Mouse (Mus musculus) liver, embryonic 12.5 days (tissue): ENCODE results near the gene Kif1b. TPM values are rescaled to one million over a fixed set of nuclear protein-coding genes. Genes with fewer than 3 reads are reported as not detected.

ENCODE experiments used
- ATAC-seq: fragments of 200-750 bp; cut with Nextera tagmentation; 2 replicates; pipeline ENCODE4 v1.8.0; 2017; ENCODE audit warnings: moderate number of reproducible peaks, mild to moderate bottlenecking, moderate library complexity
- H3K27ac ChIP-seq: fragments of 300-500 bp; sonication (generic); 2 replicates; pipeline ENCODE4 v1.5.1; 2016; ENCODE audit warnings: mild to moderate bottlenecking
- H3K27me3 ChIP-seq: fragments of 300-500 bp; sonication (generic); replicated peaks from 2 replicates; pipeline ENCODE4 v1.6.1; 2016; ENCODE audit warnings: mild to moderate bottlenecking, moderate library complexity
- H3K36me3 ChIP-seq: fragments of 300-500 bp; sonication (generic); 2 replicates; pipeline ENCODE4 v1.6.1; 2016; ENCODE audit warnings: mild to moderate bottlenecking, moderate library complexity
- H3K4me1 ChIP-seq: fragments of 300-500 bp; sonication (generic); 2 replicates; pipeline ENCODE4 v1.6.1; 2016
- H3K4me2 ChIP-seq: fragments of 300-500 bp; sonication (generic); 2 replicates; pipeline ENCODE4 v1.6.1; 2016; ENCODE audit warnings: mild to moderate bottlenecking, moderate library complexity
- H3K4me3 ChIP-seq: fragments of 300-500 bp; sonication (generic); 2 replicates; pipeline ENCODE4 v1.5.1; 2016; ENCODE audit warnings: mild to moderate bottlenecking, moderate library complexity
- H3K9ac ChIP-seq: fragments of 300-500 bp; sonication (generic); 2 replicates; pipeline ENCODE4 v1.6.1; 2016; ENCODE audit warnings: mild to moderate bottlenecking, moderate library complexity
- H3K9me3 ChIP-seq: fragments of 300-500 bp; sonication (generic); replicated peaks from 2 replicates; pipeline ENCODE4 v1.6.1; 2016; ENCODE audit warnings: mild to moderate bottlenecking, moderate library complexity
- WGBS: fragments of 180-500 bp; shearing (Covaris S2); methylation state at CpG from one replicate; pipeline ENCODE4 v1.1.7; 2016; ENCODE audit not compliant: insufficient replicate concordance; 5-methylcytosine and 5-hydroxymethylcytosine counted together
- polyA plus RNA-seq: library from polyadenylated mRNA; unstranded; fragments of >200 nt; fragmentation: Nextera tagmentation; extraction: Ambion mirVana; gene quantifications from 2 replicates; pipeline ENCODE4 v1.2.1, GENCODE M21; 2016

Gene Kif1b
- polyA plus RNA-seq, 1 experiment from 2014 or later, result 9.1 TPM

DNA sequence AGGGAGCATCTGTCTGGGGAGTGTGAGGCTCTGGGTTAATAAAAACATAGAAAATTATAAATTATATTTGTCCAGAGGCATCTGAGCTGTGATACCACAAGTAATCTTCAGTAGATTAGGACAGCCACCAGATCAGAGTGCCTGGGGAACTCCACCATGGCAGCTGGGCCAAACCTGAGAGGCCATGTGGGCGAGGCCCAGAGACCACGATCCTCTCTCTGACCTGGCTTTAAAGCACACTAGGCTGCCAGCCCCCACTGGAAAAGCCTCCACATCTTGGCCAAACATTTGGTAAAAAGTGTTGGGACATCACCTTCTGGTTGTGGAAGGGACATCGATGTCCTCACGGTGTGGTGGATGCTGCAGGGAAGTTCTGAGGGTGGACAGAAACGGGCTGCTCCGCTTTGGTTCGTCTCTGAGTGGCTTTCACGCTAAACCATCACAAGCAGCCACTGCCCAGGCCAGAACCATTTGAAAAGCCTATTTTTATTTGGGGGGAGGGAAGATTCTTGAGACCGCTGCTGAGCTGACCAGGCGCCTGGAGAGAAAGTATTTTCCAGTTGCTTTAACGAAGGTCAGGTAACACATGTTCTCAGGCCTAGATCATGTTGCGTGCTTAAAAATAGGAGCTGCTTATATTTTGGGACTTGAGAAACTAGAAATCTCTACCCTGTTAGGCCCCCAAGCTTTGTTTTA, 6.2 kb upstream of the Kif1b start:
- no peak overlapping the region for H3K27ac ChIP-seq
- no peak overlapping the region for H3K9ac ChIP-seq

DNA sequence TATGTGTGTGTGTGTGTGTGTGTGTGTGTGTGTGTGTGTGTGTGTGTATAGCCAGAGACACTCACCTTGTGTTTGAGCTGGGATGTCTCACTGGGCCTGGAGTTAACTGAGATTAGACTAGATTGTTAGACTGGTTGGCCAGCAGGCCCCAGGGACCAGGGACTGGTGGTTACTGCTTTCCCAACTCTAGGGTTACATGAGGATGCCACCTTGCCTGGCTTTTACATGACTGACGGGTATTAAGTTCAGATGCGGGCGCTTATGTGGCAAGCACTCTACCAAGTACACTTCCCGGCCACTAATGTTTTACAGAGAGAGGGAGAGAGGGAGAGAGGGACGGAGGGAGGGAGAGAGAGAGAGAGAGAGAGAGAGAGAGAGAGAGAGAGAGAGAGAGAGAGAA, 4.5 kb upstream of the Kif1b start:
- no peak overlapping the region for H3K9ac ChIP-seq
- ATAC-seq, result no peak
- peaks cover 28% of the 10 kb centered on the region for H3K27me3 ChIP-seq
- no peak overlapping the region for H3K27ac ChIP-seq
- H3K36me3 ChIP-seq, result no peaks in the 10 kb centered on the region
- H3K4me3 ChIP-seq, result no peak overlapping the region
- H3K9me3 ChIP-seq, result no peaks in the 10 kb centered on the region
- peaks cover 13% of the 10 kb centered on the region for H3K4me1 ChIP-seq
- H3K4me2 ChIP-seq, result no peak overlapping the region
- WGBS, result 69% methylated on average over 5 of the region's 5 CpGs

More for the DNA sequence above, 6.2 kb upstream of the Kif1b start:
- Histone ChIP-seq H3K27me3 (peaks cover 25% of the 10 kb centered on the region; the same call in 1 of the 2 replicates), H3K9me3 (no peaks in the 10 kb centered on the region), H3K36me3 (no peaks in the 10 kb centered on the region), H3K4me3 (no peak overlapping the region), H3K4me2 (no peak overlapping the region), H3K4me1 (no peaks in the 10 kb centered on the region)
- WGBS, result 86% methylated on average over 12 of the region's 12 CpGs
- no peak for ATAC-seq

DNA sequence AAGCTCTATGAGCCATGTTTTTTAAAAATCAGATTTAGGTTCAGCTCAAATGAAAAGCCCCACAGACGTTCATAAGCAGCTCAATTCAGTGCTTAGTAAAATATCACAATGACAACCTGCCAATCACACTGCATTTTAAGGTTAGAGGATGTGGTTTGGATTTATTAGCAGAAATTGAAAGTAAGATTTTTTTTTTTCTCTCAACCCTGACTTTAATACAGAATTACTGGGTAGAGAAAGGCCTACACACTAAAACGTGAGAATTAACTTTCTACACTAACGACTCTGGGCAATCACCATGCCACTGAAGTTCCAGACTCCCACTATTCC, 963 bp upstream of the Kif1b start:
- peaks cover 39% of the 10 kb centered on the region for H3K27me3 ChIP-seq
- peak overlapping the region; percentile 85 for H3K4me3 ChIP-seq
- no peak for ATAC-seq
- H3K9ac ChIP-seq, result peak overlapping the region; percentile 57; the same call in 1 of the 2 replicates
- H3K4me2 ChIP-seq, result peak overlapping the region; percentile 100
- WGBS, result 49% methylated on average over 3 of the region's 3 CpGs
- no peaks in the 10 kb centered on the region for H3K36me3 ChIP-seq
- 0 out of 2 replicates have a peak overlapping the region, but pooled peaks have one; percentile 42 for H3K27ac ChIP-seq
- peaks cover 35% of the 10 kb centered on the region for H3K4me1 ChIP-seq
- H3K9me3 ChIP-seq, result no peaks in the 10 kb centered on the region

DNA sequence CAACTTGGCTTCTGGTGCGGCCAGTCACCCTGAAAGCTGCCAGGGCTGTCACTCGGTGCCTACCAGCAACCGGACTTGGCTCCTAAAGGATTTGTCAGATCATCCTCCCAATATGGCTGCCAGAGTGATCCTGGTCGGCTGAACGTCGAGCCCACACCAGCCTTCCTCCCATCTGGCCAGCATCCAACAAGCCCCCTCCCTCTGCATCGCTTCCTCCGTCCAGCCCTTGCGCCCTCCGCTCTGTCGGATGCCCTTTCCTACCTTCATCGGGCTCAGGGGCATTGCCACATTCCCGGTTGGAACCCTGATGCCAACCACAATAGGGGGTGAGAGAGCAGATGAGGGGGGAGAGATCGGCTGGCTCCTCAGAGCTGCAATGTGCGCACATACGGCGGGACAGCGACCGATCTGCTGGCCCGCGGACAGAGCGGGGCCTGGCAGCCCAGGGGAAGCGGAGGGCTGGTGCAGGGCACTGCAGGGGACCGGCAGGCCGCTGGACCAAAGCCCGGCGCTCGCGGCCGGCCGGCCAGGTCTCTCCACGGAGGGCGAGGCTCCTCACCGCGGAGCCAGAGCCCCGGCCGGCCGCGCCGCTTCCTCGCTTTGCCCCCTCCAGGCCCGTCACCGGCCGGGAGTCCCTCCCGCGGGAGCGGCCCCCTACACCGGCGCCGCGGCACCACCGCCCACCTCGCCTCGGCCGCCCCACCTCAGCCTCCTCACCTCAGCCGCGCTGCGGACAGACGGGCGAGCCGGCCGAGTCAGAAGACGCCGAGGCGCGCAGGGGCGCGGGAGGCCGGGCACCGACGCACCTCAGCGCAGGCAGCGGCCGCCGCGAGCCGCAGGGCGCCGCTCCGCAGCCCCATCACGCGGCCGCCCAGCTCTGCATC, 539 bp downstream of the Kif1b start:
- ATAC-seq, result peak; percentile 74
- Histone ChIP-seq H3K4me3 (peak overlapping the region; percentile 85), H3K9ac (peak overlapping the region; percentile 88), H3K36me3 (no peaks in the 10 kb centered on the region), H3K27ac (peak overlapping the region; percentile 67), H3K4me2 (peak overlapping the region; percentile 100), H3K9me3 (no peaks in the 10 kb centered on the region), H3K4me1 (peaks cover 45% of the 10 kb centered on the region), H3K27me3 (peaks cover 34% of the 10 kb centered on the region)
- WGBS, result 2% methylated on average over 65 of the region's 83 CpGs

DNA sequence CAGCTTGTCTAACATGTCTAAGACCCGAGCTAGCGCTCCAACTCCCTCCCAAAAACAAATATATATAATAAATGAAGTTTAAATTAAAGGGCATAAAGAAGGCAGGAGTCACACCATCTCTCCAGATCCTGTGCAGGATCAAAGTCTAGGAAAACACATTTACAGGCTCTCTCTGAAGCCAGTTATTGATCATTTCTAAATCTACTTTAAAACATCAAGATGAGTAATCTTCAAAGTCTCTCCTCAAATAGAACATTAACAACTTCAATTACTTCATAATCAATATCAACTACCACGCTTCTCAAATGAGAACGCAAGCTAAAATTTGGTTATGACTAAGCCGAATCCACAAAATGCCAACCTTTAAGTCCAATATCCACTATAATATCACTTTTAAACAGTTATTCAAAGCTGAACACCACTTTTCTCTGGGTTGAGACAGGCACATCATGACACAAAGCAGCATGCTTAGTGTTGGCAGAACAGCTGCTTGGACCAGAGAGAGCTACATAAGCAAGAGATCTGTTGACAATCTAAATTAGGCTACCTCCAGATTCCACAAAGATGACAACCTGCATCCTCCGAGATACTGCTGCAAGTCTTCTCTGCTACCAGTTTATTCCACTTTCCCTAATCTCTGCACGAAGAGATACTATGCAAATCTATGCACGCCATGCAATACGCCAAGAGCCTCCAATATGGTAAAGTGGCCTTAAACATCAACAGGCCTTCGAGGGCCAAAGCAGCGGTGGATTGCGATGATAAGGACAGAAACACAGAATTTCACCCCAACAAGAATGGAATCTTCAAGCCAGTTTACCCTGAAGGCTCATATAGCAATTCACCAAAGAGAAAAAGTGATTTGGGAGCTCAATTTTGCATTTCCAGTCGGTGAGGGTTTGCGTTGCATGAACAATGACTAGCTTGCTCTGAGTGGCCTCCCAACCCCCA, 1.5 kb downstream of the Kif1b start:
- peak overlapping the region; percentile 100 for H3K4me2 ChIP-seq
- no peaks in the 10 kb centered on the region for H3K36me3 ChIP-seq
- H3K9ac ChIP-seq, result peak overlapping the region; percentile 88
- ATAC-seq, result no peak
- H3K9me3 ChIP-seq, result no peaks in the 10 kb centered on the region
- H3K27me3 ChIP-seq, result peaks cover 34% of the 10 kb centered on the region
- WGBS, result 45% methylated on average over 14 of the region's 14 CpGs
- peak overlapping the region; percentile 85 for H3K4me3 ChIP-seq
- H3K4me1 ChIP-seq, result peaks cover 49% of the 10 kb centered on the region
- H3K27ac ChIP-seq, result 0 out of 2 replicates have a peak overlapping the region, but pooled peaks have one; percentile 67

DNA sequence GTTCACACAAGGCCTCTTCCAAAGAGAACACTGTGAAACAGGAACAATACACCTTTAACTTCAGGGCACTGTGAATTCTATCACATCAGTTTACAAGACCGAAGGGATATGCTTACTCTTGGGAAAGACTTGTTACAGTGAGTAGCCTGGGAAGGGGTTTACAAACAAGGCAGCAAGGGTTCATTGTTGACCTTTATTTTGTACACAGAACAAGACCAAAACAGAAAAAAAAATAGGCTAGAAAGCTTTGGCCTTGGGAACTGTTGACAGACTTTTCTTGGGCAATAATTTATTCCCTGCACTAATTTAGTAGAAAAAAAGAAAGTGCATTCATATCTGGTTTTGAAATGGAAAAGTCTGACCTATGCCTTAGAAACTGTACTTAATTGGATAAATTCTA, 3.0 kb downstream of the Kif1b start:
- no peak overlapping the region for H3K9ac ChIP-seq
- no peak overlapping the region for H3K4me2 ChIP-seq
- no peaks in the 10 kb centered on the region for H3K9me3 ChIP-seq
- no peak overlapping the region for H3K4me3 ChIP-seq
- H3K4me1 ChIP-seq, result peaks cover 49% of the 10 kb centered on the region
- H3K27ac ChIP-seq, result no peak overlapping the region
- H3K27me3 ChIP-seq, result peaks cover 22% of the 10 kb centered on the region
- ATAC-seq, result no peak
- H3K36me3 ChIP-seq, result no peaks in the 10 kb centered on the region
- WGBS, result 52% methylated on average over 1 of the region's 1 CpGs

DNA sequence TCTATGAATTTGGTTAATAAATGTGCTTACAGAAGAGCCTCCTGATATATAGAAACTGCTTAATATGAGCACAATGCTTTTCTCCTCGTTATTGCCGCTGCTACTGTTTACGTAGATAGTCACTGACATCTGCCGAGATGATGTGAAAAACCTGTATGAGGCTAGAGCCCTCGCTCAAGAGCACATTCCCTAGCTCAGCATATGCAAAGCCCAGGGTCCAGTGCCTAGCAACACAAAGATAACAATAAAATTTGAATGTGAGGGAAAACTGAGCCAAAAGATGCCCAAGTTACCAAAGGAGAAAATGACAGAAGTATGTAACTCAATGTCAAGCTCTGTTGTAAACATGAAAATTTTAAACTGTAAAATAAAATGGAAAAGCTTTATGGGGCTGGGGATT, 4.0 kb downstream of the Kif1b start:
- Histone ChIP-seq H3K27ac (no peak overlapping the region), H3K36me3 (no peaks in the 10 kb centered on the region), H3K4me2 (no peak overlapping the region), H3K9me3 (no peaks in the 10 kb centered on the region), H3K4me1 (peaks cover 48% of the 10 kb centered on the region), H3K9ac (no peak overlapping the region), H3K27me3 (peaks cover 15% of the 10 kb centered on the region), H3K4me3 (no peak overlapping the region)
- 78% methylated on average over 5 of the region's 5 CpGs for WGBS
- no peak for ATAC-seq

DNA sequence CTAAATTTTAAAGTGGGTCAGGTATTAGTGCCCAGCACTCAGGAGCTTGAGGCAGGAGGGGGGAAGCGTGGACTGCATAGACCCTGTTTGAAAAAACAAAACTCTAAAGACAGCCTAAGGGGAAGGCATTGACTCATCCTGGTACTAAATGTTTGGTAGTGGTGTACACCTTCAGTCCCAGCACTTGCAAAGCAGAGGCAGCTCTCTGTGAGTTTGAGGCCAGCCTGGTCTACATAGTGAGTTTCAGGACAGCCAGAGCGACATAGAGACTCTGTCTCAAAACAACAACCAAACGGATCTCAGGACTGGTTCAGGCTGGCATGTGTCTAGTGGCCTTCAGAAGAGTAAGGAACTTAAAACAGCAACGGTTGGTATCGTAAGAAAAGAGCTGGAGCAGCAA, 4.7 kb downstream of the Kif1b start:
- ATAC-seq, result no peak
- Histone ChIP-seq H3K4me3 (no peak overlapping the region), H3K9me3 (no peaks in the 10 kb centered on the region), H3K36me3 (no peaks in the 10 kb centered on the region), H3K4me2 (no peak overlapping the region), H3K9ac (no peak overlapping the region), H3K27ac (no peak overlapping the region), H3K27me3 (peaks cover 15% of the 10 kb centered on the region), H3K4me1 (peaks cover 40% of the 10 kb centered on the region)
- WGBS, result 70% methylated on average over 5 of the region's 5 CpGs

DNA sequence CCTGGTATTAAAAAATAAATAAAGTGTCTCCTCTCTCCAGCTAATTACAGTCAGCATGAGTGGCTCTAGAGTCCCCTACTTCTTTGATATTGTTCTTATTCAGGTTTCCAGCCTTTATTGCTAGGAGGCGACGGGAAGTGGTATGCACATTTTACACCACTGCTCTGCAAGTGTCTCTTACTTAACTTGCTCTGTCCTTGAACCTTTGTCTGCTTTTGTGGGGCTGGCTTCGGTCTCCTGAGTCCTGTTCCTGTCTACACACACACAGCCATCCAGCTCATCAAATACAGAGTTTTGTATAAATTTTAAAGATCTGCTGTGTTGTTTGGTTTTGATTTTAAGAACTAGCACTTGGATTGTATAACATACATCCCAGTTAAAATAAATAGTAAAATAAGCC, 5.4 kb downstream of the Kif1b start:
- Histone ChIP-seq H3K27ac (no peak overlapping the region), H3K4me1 (peaks cover 38% of the 10 kb centered on the region), H3K36me3 (no peaks in the 10 kb centered on the region), H3K27me3 (peaks cover 13% of the 10 kb centered on the region), H3K4me2 (no peak overlapping the region), H3K9me3 (no peaks in the 10 kb centered on the region), H3K9ac (no peak overlapping the region), H3K4me3 (no peak overlapping the region)
- WGBS, result 64% methylated on average over 3 of the region's 3 CpGs
- ATAC-seq, result no peak

DNA sequence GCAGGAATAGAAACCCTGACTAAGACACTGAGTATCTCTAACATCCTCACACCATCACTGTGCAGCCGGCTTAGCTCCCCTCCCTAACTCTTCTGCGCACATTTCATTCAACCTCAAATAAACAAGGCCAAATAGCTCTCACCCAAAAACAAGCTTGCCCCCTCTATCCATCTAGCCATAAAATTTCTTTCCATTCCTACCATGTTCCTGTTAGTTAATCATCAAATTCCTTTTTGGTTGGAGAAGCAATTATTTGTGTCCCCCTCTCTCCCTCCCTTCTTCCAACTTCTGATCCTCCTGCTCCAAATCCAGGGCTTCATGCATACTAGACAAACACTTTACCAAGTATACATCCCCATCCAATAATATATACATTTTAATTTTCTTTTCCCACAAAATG, 11.0 kb downstream of the Kif1b start:
- ATAC-seq, result no peak

DNA sequence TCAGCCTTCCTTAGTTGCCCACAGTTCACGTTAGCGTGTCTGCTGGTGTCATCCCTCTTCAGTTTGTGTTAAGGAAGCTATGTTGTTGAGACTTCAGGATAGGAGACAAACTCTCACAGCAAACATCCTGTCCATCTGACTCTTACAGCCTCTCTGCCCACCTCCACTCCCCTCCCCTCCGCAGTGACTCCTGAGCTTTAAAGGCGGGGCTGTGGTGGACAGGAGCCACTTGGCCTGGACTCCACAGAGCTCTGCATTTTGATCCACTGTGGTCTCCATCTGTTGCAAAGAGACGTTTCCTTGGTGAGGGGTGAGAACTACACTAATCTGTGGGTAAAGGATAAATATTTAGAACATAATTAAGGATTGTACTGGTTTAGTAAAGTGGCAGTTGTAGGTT, 14.5 kb downstream of the Kif1b start:
- H3K27ac ChIP-seq, result no peak overlapping the region
- no peak overlapping the region for H3K4me2 ChIP-seq
- no peaks in the 10 kb centered on the region for H3K27me3 ChIP-seq
- no peaks in the 10 kb centered on the region for H3K9me3 ChIP-seq
- no peak overlapping the region for H3K9ac ChIP-seq
- 47% methylated on average over 5 of the region's 5 CpGs for WGBS
- no peak for ATAC-seq
- peaks cover 8% of the 10 kb centered on the region; the same call in 1 of the 2 replicates for H3K36me3 ChIP-seq
- no peak overlapping the region for H3K4me3 ChIP-seq
- H3K4me1 ChIP-seq, result peaks cover 9% of the 10 kb centered on the region

More for the DNA sequence above, 11.0 kb downstream of the Kif1b start:
- H3K36me3 ChIP-seq, result no peaks in the 10 kb centered on the region
- H3K9me3 ChIP-seq, result no peaks in the 10 kb centered on the region
- no peak overlapping the region for H3K4me3 ChIP-seq
- H3K9ac ChIP-seq, result no peak overlapping the region
- H3K4me1 ChIP-seq, result peaks cover 7% of the 10 kb centered on the region
- H3K27me3 ChIP-seq, result no peaks in the 10 kb centered on the region
- H3K27ac ChIP-seq, result no peak overlapping the region
- no peak overlapping the region for H3K4me2 ChIP-seq
- 87% methylated on average over 2 of the region's 2 CpGs for WGBS
